Mouse (Mus musculus) MEL (cell line): ENCODE measurements around the gene Fcho1. TPM values are rescaled to one million over a fixed set of nuclear protein-coding genes. Genes with fewer than 3 reads are reported as not detected.
A peak's percentile ranks its signal among the peaks of the same experiment; 100 is the strongest.
"Not testable (repeated sequence)": the region's sequence is repeated elsewhere in the genome, so short reads cannot be mapped to it uniquely, and the experiment has no call there.

Experiments used
- DNase-seq: peaks from one replicate; pipeline ENCODE4 v3.0.0; 2011; ENCODE audit warnings: low read depth, low spot score
- H3K27ac ChIP-seq: 2 replicates; pipeline ENCODE4 v1.5.1; 2012; ENCODE audit warnings: low read depth, mild to moderate bottlenecking, control low read depth, low read length, moderate library complexity; ENCODE audit not compliant: control insufficient read depth
- H3K27me3 ChIP-seq, 2 experiments: fragments of 150-350 bp in 1 of 2; sonication (generic) in 1 of 2; 2 replicates each; pipeline ENCODE4 v1.6.1; 2012; ENCODE audit warnings: low read length in 2 of 2, mild to moderate bottlenecking in 2 of 2, improper control_type of control experiment in 1 of 2, moderate library complexity in 1 of 2; ENCODE audit not compliant: insufficient read depth in 2 of 2, control insufficient read depth in 1 of 2
- H3K36me3 ChIP-seq, 2 experiments: 2 replicates each; pipeline ENCODE4 v1.6.1; 2012 to 2014; ENCODE audit warnings: low read length in 2 of 2, improper control_type of control experiment in 1 of 2, inconsistent platforms in 1 of 2, mild to moderate bottlenecking in 1 of 2; ENCODE audit not compliant: insufficient read depth in 2 of 2, control insufficient read depth in 1 of 2
- H3K4me1 ChIP-seq, 2 experiments: fragments of 150-350 bp in 1 of 2; sonication (generic) in 1 of 2; 2 replicates each; pipeline ENCODE4 v1.6.1; 2012; ENCODE audit warnings: low read length in 2 of 2, improper control_type of control experiment in 1 of 2, mild to moderate bottlenecking in 1 of 2; ENCODE audit not compliant: insufficient read depth in 2 of 2, control insufficient read depth in 1 of 2
- H3K4me3 ChIP-seq, 2 experiments: fragments of 150-350 bp in 1 of 2; sonication (generic) in 1 of 2; 2 replicates each; pipeline ENCODE4 v1.5.1; 2012; ENCODE audit warnings: low read depth in 2 of 2, low read length in 2 of 2, mild to moderate bottlenecking in 2 of 2, moderate library complexity in 2 of 2, control low read depth in 1 of 2, improper control_type of control experiment in 1 of 2; ENCODE audit not compliant: control insufficient read depth in 1 of 2, insufficient read depth in 1 of 2
- H3K79me2 ChIP-seq: 2 replicates; pipeline ENCODE4 v1.6.1; 2012; ENCODE audit warnings: mild to moderate bottlenecking, low read length, moderate library complexity; ENCODE audit not compliant: control insufficient read depth, poor library complexity, insufficient read depth
- H3K9ac ChIP-seq: 2 replicates; pipeline ENCODE4 v1.6.1; 2012; ENCODE audit warnings: low read depth, mild to moderate bottlenecking, control low read depth, low read length, moderate library complexity; ENCODE audit not compliant: control insufficient read depth, poor library complexity, severe bottlenecking
- H3K9me3 ChIP-seq: fragments of 150-350 bp; sonication (generic); replicated peaks from 2 replicates; pipeline ENCODE4 v1.6.1; 2012; ENCODE audit warnings: mild to moderate bottlenecking, low read length, improper control_type of control experiment, moderate library complexity; ENCODE audit not compliant: insufficient read depth
- CTCF ChIP-seq, 3 experiments: IDR thresholded peaks in 2 of 3; conservative IDR thresholded peaks in 1 of 3; 2 replicates each; pipeline ENCODE4 v1.5.1; 2011 to 2012; ENCODE audit warnings: low read length in 3 of 3, low read depth in 2 of 3, mild to moderate bottlenecking in 2 of 3, improper control_type of control experiment in 1 of 3, inconsistent platforms in 1 of 3, mixed read lengths in 1 of 3, moderate library complexity in 1 of 3; ENCODE audit not compliant: control insufficient read depth in 1 of 3, insufficient read depth in 1 of 3, poor library complexity in 1 of 3, severe bottlenecking in 1 of 3
- KAT2A ChIP-seq: conservative IDR thresholded peaks from 2 replicates; pipeline ENCODE4 v1.6.1; 2012; ENCODE audit warnings: low read depth, low read length, improper control_type of control experiment, inconsistent platforms
- MAX ChIP-seq: IDR thresholded peaks from 2 replicates; pipeline ENCODE4 v1.6.1; 2011; ENCODE audit warnings: low read length, improper control_type of control experiment
- MYC ChIP-seq: IDR thresholded peaks from 2 replicates; pipeline ENCODE4 v1.6.1; 2011; ENCODE audit warnings: low read depth, mild to moderate bottlenecking, low read length, improper control_type of control experiment, moderate library complexity
- NELFE ChIP-seq: IDR thresholded peaks from 2 replicates; pipeline ENCODE4 v1.6.1; 2011; ENCODE audit warnings: low read depth, low read length, improper control_type of control experiment
- POLR2AphosphoS5 ChIP-seq: IDR thresholded peaks from 2 replicates; pipeline ENCODE4 v1.6.1; 2012; ENCODE audit warnings: low read depth, borderline replicate concordance, mild to moderate bottlenecking, inconsistent platforms, low read length, moderate library complexity, mixed read lengths
- RAD21 ChIP-seq: IDR thresholded peaks from 2 replicates; pipeline ENCODE4 v1.6.1; 2011; ENCODE audit warnings: mild to moderate bottlenecking, low read depth, low read length, improper control_type of control experiment
- SIN3A ChIP-seq: IDR thresholded peaks from 2 replicates; pipeline ENCODE4 v1.6.1; 2012; ENCODE audit warnings: low read length, improper control_type of control experiment, inconsistent platforms
- SMC3 ChIP-seq: IDR thresholded peaks from 2 replicates; pipeline ENCODE4 v1.6.1; 2011; ENCODE audit warnings: low read depth, low read length, improper control_type of control experiment
- TAL1 ChIP-seq: IDR thresholded peaks from 2 replicates; pipeline ENCODE4 v1.6.1; 2012; ENCODE audit warnings: mild to moderate bottlenecking, inconsistent platforms, low read length, moderate library complexity, mixed read lengths
- USF2 ChIP-seq, 2 experiments: IDR thresholded peaks; 2 replicates each; pipeline ENCODE4 v1.6.1; 2011 to 2012; ENCODE audit warnings: improper control_type of control experiment in 2 of 2, low read length in 2 of 2, borderline replicate concordance in 1 of 2, inconsistent platforms in 1 of 2, low read depth in 1 of 2, mild to moderate bottlenecking in 1 of 2; ENCODE audit not compliant: insufficient read depth in 1 of 2
- ZC3H11A ChIP-seq: IDR thresholded peaks from 2 replicates; pipeline ENCODE4 v1.6.1; 2012; ENCODE audit warnings: low read depth, mild to moderate bottlenecking, inconsistent platforms, low read length, improper control_type of control experiment
- ZNF384 ChIP-seq: IDR thresholded peaks from 2 replicates; pipeline ENCODE4 v1.6.1; 2012; ENCODE audit warnings: low read depth, mild to moderate bottlenecking, inconsistent platforms, low read length, improper control_type of control experiment
- polyA plus RNA-seq, 2 experiments: library from polyadenylated mRNA; stranded (reverse) in 1 of 2; unstranded in 1 of 2; fragments of >175 nt in 1 of 2; fragments of >200 nt in 1 of 2; gene quantifications; 2 replicates each; pipeline versions ENCODE4 v1.2.1 to v1.2.4; 2012; ENCODE audit warnings: low replicate concordance in 2 of 2, low read depth in 1 of 2; ENCODE audit not compliant: insufficient read length in 2 of 2, insufficient read depth in 1 of 2, missing spikeins in 1 of 2
- total RNA-seq: library from RNA; depleted of rRNA; stranded (reverse); fragments of 300-350 nt; gene quantifications from 2 replicates; pipeline ENCODE4 v1.2.3, GENCODE M21; 2012

Fcho1 gene
- total and polyA plus RNA-seq, 3 experiments = 3.7 to 6.8 TPM; not detected in 1

- H3K9ac ChIP-seq, H3K36me3 ChIP-seq: not testable (repeated sequence)
Measured at GRCm38 (mm10) chr8:71738316-71738715, 12.8 kb upstream of the Fcho1 start.

GRCm38 (mm10) chr8:71731652-71732230, 6.2 kb upstream of the Fcho1 start:
- DNase-seq = peak; percentile 52
- H3K4me3 ChIP-seq = no peak overlapping the region

More at GRCm38 (mm10) chr8:71738316-71738715, 12.8 kb upstream of the Fcho1 start:
- not testable (repeated sequence) for H3K9me3 ChIP-seq, H3K4me1 ChIP-seq, H3K27me3 ChIP-seq, H3K27ac ChIP-seq, H3K4me3 ChIP-seq, DNase-seq, H3K79me2 ChIP-seq

GRCm38 (mm10) chr8:71728826-71729620, 3.5 kb upstream of the Fcho1 start:
- peak; percentile 55 for DNase-seq
- H3K9ac ChIP-seq = no peak overlapping the region

More at GRCm38 (mm10) chr8:71731652-71732230, 6.2 kb upstream of the Fcho1 start:
- H3K9ac ChIP-seq = no peak overlapping the region
- no peaks in the 10 kb centered on the region for H3K79me2 ChIP-seq
- H3K9me3 ChIP-seq = no peaks in the 10 kb centered on the region
- TF ChIP-seq SMC3 (peak; percentile 77), CTCF (IDR thresholded peaks at IDR 0.05 in 2 of 3, conservative IDR thresholded peaks at IDR 0.05 in 1 of 3; ENCODE audit: control insufficient read depth in 1 of 3, insufficient read depth in 1 of 3, low read depth in 2 of 3, low read length in 3 of 3, poor library complexity in 1 of 3, severe bottlenecking in 1 of 3) (peak in 2 of 3 experiments; percentile 70 to 73; a peak in 5 of 6 replicates), ZC3H11A (peak; percentile 58), TAL1 (no peak), KAT2A (no peak), RAD21 (peak; percentile 62)
- H3K27me3 ChIP-seq = no peaks in the 10 kb centered on the region
- no peak overlapping the region for H3K27ac ChIP-seq
- H3K4me1 ChIP-seq = no peaks in the 10 kb centered on the region; a peak in 1 of 4 replicates
- no peaks in the 10 kb centered on the region for H3K36me3 ChIP-seq

More at GRCm38 (mm10) chr8:71728826-71729620, 3.5 kb upstream of the Fcho1 start:
- TF ChIP-seq KAT2A (no peak), MYC (no peak), USF2 (IDR thresholded peaks at IDR 0.05; ENCODE audit: borderline replicate concordance in 1 of 2, insufficient read depth in 1 of 2, low read depth in 1 of 2, low read length in 2 of 2) (no peak), SIN3A (no peak), MAX (no peak), SMC3 (no peak), POLR2AphosphoS5 (no peak), NELFE (no peak), ZNF384 (no peak)
- no peak overlapping the region; a peak in 1 of 4 replicates for H3K4me3 ChIP-seq
- H3K9me3 ChIP-seq = no peaks in the 10 kb centered on the region
- H3K4me1 ChIP-seq = peaks cover 0 to 3% of the 10 kb centered on the region in 2 experiments; a peak in 2 of 4 replicates
- H3K27ac ChIP-seq = no peak overlapping the region
- H3K36me3 ChIP-seq = no peaks in the 10 kb centered on the region
- no peaks in the 10 kb centered on the region for H3K79me2 ChIP-seq
- no peaks in the 10 kb centered on the region for H3K27me3 ChIP-seq
